Mouse (Mus musculus) lung, embryonic 16.5 days (tissue): ENCODE data around the gene Rhd. TPM values are rescaled to one million over a fixed set of nuclear protein-coding genes. Genes with fewer than 3 reads are reported as not detected.

Source experiments
- ATAC-seq: fragments of 200-750 bp; cut with Nextera tagmentation; 2 replicates; pipeline ENCODE4 v1.8.0; 2017; ENCODE audit warnings: low read depth, mild to moderate bottlenecking, moderate library complexity
- H3K27ac ChIP-seq: fragments of 300-500 bp; sonication (generic); 2 replicates; pipeline ENCODE4 v1.5.1; 2014; ENCODE audit warnings: mild to moderate bottlenecking, control low read depth, low read length
- H3K27me3 ChIP-seq: fragments of 300-500 bp; sonication (generic); 2 replicates; pipeline ENCODE4 v1.6.1; 2014; ENCODE audit warnings: low read depth, low read length, mixed read lengths; ENCODE audit not compliant: control insufficient read depth, insufficient read depth
- H3K36me3 ChIP-seq: fragments of 300-500 bp; sonication (generic); 2 replicates; pipeline ENCODE4 v1.6.1; 2014; ENCODE audit warnings: low read length; ENCODE audit not compliant: control insufficient read depth, insufficient read depth
- H3K4me1 ChIP-seq: fragments of 300-500 bp; sonication (generic); replicated peaks from 2 replicates; pipeline ENCODE4 v1.6.1; 2014; ENCODE audit warnings: low read length, mixed read lengths; ENCODE audit not compliant: control insufficient read depth, insufficient read depth
- H3K4me2 ChIP-seq: fragments of 300-500 bp; sonication (generic); 2 replicates; pipeline ENCODE4 v1.6.1; 2014; ENCODE audit warnings: low read depth, low read length, control low read depth
- H3K4me3 ChIP-seq: fragments of 300-500 bp; sonication (generic); 2 replicates; pipeline ENCODE4 v1.5.1; 2014; ENCODE audit warnings: mild to moderate bottlenecking, low read length, control low read depth
- H3K9ac ChIP-seq: fragments of 300-500 bp; sonication (generic); 2 replicates; pipeline ENCODE4 v1.6.1; 2014; ENCODE audit warnings: low read length, control low read depth
- H3K9me3 ChIP-seq: fragments of 300-500 bp; sonication (generic); 2 replicates; pipeline ENCODE4 v1.6.1; 2016; ENCODE audit warnings: low read length; ENCODE audit not compliant: control insufficient read depth
- WGBS: fragments of 180-500 bp; shearing (Covaris S2); extraction: QIAGEN DNeasy Blood & Tissue Kit; methylation state at CpG from one replicate; pipeline ENCODE4 v1.1.7; 2014; 5-methylcytosine and 5-hydroxymethylcytosine counted together
- polyA plus RNA-seq: library from polyadenylated mRNA; unstranded; fragments of >200 nt; fragmentation: Nextera tagmentation; extraction: Ambion mirVana; gene quantifications from 2 replicates; pipeline ENCODE4 v1.2.1, GENCODE M21; 2015

The Rhd gene
- polyA plus RNA-seq, 1 experiment from 2014 or later, result 2.0 TPM

DNA sequence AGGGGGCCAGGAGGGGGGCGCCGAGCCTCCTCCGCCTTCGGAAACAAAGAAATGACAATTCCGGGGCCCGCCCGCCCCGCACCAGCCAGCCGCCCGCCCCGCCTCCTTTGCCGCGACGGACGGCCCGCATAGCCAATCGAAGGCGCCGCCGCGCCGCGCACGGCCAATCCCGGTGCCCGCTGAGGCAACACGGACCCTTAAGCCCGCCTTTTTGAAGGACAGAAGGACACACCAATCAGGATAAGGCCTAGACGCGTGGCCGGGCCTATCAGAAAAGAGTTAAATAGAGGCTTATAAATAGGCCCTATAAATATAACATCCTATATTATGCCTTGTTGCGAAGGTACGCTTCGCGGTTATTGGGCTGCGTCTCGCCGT lies 11.1 kb upstream of the Rhd start, which contains the start of gene Maco1:
Gene Maco1 (minus strand): TSS at position 87 of the 378 bp plus-strand sequence.
- ATAC-seq, result peak; percentile 97
- WGBS, result under 1% methylated on average over 33 of the region's 38 CpGs
- peak within 1 kb of the TSS; percentile 91 for H3K4me2 ChIP-seq
- peak within 1 kb of the TSS; percentile 82 for H3K27ac ChIP-seq
- H3K4me3 ChIP-seq, result peak within 1 kb of the TSS; percentile 97
- H3K36me3 ChIP-seq, result no peaks in the 10 kb centered on the region
- H3K27me3 ChIP-seq, result no peaks in the 10 kb centered on the region
- peak within 1 kb of the TSS; percentile 94 for H3K9ac ChIP-seq
- H3K9me3 ChIP-seq, result no peaks in the 10 kb centered on the region
- H3K4me1 ChIP-seq, result peaks cover 38% of the 10 kb centered on the region

DNA sequence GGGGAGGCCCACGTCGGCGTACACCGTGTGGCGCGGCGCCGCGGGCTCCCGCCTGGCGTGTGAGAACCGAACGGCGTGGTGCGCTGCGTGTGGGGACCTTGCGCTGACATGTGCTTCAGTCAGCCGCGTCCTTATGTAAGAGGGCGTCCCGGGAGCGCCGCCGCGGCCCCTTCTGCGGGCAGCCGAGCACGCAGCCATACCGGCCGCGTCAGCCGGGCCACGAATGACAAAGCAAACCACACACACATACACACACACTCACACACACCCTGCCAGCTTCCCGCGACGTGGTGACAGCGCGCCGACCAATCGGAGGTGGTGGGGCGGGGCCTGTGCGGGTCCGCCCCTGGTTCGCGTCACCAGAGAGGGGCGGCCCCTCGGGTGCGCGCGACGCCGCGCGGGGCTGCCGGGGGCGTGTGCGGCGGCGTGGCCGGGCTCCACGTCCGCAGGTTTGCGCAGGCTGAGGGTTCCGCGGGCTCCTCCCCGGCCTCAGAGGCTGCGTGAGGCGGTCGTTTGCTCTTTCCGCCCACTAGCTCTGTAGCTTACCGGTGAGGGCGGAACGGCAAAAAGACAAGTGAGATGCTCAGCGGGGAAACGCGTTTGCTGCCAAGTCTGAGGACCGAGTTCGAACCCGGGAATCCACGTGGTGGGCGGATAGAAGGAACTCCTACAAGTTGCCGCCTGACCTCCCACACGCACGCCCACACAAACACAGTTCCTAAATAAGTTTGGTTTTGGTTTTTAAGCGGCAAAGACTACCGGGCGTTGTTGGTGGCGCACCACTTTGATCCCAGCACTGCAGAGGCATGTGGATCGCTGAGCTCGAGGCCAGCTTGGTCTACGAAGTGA lies 10.5 kb upstream of the Rhd start:
- peak; percentile 93 for ATAC-seq
- Histone ChIP-seq H3K27me3 (no peaks in the 10 kb centered on the region), H3K4me3 (peak overlapping the region; percentile 97), H3K9ac (peak overlapping the region; percentile 55), H3K27ac (peak overlapping the region; percentile 72), H3K9me3 (no peaks in the 10 kb centered on the region), H3K4me1 (peaks cover 37% of the 10 kb centered on the region), H3K36me3 (no peaks in the 10 kb centered on the region), H3K4me2 (peak overlapping the region; percentile 86)
- 1% methylated on average over 79 of the region's 91 CpGs for WGBS

- H3K4me1 ChIP-seq, result peaks cover 37% of the 10 kb centered on the region
- H3K4me3 ChIP-seq, result no peak overlapping the region
- no peak overlapping the region for H3K9ac ChIP-seq
- H3K9me3 ChIP-seq, result no peaks in the 10 kb centered on the region
- H3K27ac ChIP-seq, result peak overlapping the region; percentile 55
- no peaks in the 10 kb centered on the region for H3K36me3 ChIP-seq
- H3K27me3 ChIP-seq, result no peaks in the 10 kb centered on the region
- no peak for ATAC-seq
- no peak overlapping the region for H3K4me2 ChIP-seq
- WGBS, result 43% methylated on average over 3 of the region's 3 CpGs
These were observed 9.0 kb upstream of the Rhd start for GRCm38 (mm10) chr4:134855371-134855770.

GRCm38 (mm10) chr4:134856056-134856455 lies 8.3 kb upstream of the Rhd start:
- H3K27ac ChIP-seq, result no peak overlapping the region
- H3K36me3 ChIP-seq, result no peaks in the 10 kb centered on the region
- no peak overlapping the region for H3K4me2 ChIP-seq
- no peaks in the 10 kb centered on the region for H3K27me3 ChIP-seq
- no peaks in the 10 kb centered on the region for H3K9me3 ChIP-seq
- H3K4me1 ChIP-seq, result peaks cover 32% of the 10 kb centered on the region
- no peak overlapping the region for H3K9ac ChIP-seq
- no peak overlapping the region for H3K4me3 ChIP-seq
- ATAC-seq, result no peak
- 34% methylated on average over 5 of the region's 5 CpGs for WGBS

- H3K9me3 ChIP-seq, result no peaks in the 10 kb centered on the region
- no peak overlapping the region for H3K4me3 ChIP-seq
- H3K27me3 ChIP-seq, result no peaks in the 10 kb centered on the region
- no peaks in the 10 kb centered on the region for H3K36me3 ChIP-seq
- no peak for ATAC-seq
- H3K9ac ChIP-seq, result no peak overlapping the region
- no peak overlapping the region for H3K4me2 ChIP-seq
- H3K4me1 ChIP-seq, result peaks cover 28% of the 10 kb centered on the region
- WGBS, result 20% methylated on average over 5 of the region's 5 CpGs
- H3K27ac ChIP-seq, result no peak overlapping the region
These were observed 7.8 kb upstream of the Rhd start for GRCm38 (mm10) chr4:134856501-134856900.

DNA sequence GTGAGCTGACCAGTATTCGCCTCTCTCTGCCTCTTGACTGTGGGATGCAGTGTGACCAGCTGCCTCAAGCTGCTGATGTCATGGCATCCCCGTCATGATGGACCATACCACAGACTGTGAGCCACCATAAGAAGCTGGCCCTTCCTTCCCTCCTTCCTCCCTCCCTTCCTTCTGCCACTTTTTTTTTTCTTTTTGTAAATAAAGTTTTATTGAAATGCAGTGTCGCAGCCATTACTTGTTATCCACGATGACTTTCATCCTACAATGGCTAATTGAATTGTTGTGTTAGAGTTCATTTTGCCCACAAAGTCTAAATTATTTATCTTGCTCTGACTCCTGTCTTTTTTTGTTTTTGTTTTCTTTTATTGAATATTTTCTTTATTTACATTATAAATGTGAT lies 5.8 kb upstream of the Rhd start:
- Histone ChIP-seq H3K9ac (no peak overlapping the region), H3K4me1 (peaks cover 19% of the 10 kb centered on the region), H3K9me3 (no peaks in the 10 kb centered on the region), H3K4me2 (no peak overlapping the region), H3K27ac (no peak overlapping the region), H3K36me3 (no peaks in the 10 kb centered on the region), H3K4me3 (no peak overlapping the region), H3K27me3 (no peaks in the 10 kb centered on the region)
- WGBS, result 88% methylated on average over 4 of the region's 4 CpGs
- no peak for ATAC-seq

DNA sequence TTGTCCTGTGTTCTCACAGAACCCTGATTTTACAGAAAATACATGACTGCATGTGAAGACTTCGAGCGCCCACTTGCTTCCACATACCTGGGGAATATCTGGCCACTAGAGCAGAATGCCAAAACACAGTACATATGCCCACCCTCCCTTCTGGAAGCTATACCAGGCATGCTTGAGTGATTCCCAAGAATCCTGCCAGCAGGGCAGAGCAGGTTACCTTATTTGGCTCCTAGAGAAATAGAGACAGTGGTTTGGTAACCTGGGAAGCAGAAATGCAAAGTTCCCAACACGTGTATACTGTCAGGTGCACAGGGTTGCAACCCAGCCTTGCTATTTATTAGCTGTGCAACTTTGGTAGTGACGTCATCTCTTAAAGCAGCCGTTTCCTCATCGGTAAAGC lies 2.5 kb upstream of the Rhd start:
- no peak for ATAC-seq
- 55% methylated on average over 6 of the region's 6 CpGs for WGBS

GRCm38 (mm10) chr4:134862996-134863395 lies 1.3 kb upstream of the Rhd start:
- H3K27ac ChIP-seq, result no peak overlapping the region
- WGBS, result 77% methylated on average over 7 of the region's 7 CpGs
- ATAC-seq, result no peak
- no peak overlapping the region for H3K9ac ChIP-seq
- no peaks in the 10 kb centered on the region for H3K27me3 ChIP-seq
- no peaks in the 10 kb centered on the region for H3K4me1 ChIP-seq
- no peak overlapping the region for H3K4me2 ChIP-seq
- H3K9me3 ChIP-seq, result no peaks in the 10 kb centered on the region
- no peak overlapping the region for H3K4me3 ChIP-seq
- no peaks in the 10 kb centered on the region for H3K36me3 ChIP-seq

More for the DNA sequence above, 2.5 kb upstream of the Rhd start:
- H3K4me2 ChIP-seq, result no peak overlapping the region
- H3K36me3 ChIP-seq, result no peaks in the 10 kb centered on the region
- no peak overlapping the region for H3K4me3 ChIP-seq
- no peak overlapping the region for H3K9ac ChIP-seq
- H3K27ac ChIP-seq, result no peak overlapping the region
- no peaks in the 10 kb centered on the region for H3K27me3 ChIP-seq
- H3K9me3 ChIP-seq, result no peaks in the 10 kb centered on the region
- no peaks in the 10 kb centered on the region for H3K4me1 ChIP-seq

DNA sequence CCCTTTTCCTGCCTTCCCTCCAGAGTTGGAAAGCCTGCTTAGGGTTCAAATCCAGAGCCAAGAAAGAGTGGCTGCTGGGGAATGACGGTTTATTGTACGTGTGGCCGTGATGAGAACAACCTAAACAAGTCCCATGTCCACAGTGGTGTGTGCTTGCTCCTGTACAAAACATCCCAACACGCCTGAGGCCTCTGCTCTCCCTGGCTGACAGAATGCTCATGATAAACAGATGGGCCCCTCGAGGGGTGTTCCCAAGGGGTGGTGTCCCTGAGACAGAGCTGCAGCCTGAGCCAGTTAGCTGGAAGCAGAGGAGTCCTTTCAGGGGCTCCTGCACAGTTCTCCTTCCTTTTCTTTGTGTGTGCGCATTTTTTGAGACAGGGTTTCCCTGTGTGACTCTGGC lies 1.0 kb downstream of the Rhd start:
- Histone ChIP-seq H3K4me1 (0 out of 2 replicates have a peak, but pooled peaks cover 6% of the 10 kb centered on the region), H3K4me3 (no peak overlapping the region), H3K36me3 (no peaks in the 10 kb centered on the region), H3K27me3 (peaks cover 5% of the 10 kb centered on the region; the same call in 1 of the 2 replicates), H3K9ac (no peak overlapping the region), H3K9me3 (no peaks in the 10 kb centered on the region), H3K4me2 (no peak overlapping the region), H3K27ac (no peak overlapping the region)
- 61% methylated on average over 6 of the region's 6 CpGs for WGBS
- ATAC-seq, result no peak
